Mouse (Mus musculus) mature B cell (primary cell): ENCODE data around the gene Tatdn3.
"Not testable (repeated sequence)": the region's sequence is repeated elsewhere in the genome, so short reads cannot be mapped to it uniquely, and the experiment has no call there.

ENCODE experiments used
- in situ Hi-C: fragments of 300-500 bp; cut with MboI; formaldehyde crosslinking; loops from 2 replicates; pipeline ENCODE4 v1.14.3; 2019

Gene Tatdn3

GRCm38 (mm10) chr1:191035649-191036048 lies 27.1 kb downstream of the Tatdn3 start:
- in situ Hi-C loops, result no loop called here

DNA sequence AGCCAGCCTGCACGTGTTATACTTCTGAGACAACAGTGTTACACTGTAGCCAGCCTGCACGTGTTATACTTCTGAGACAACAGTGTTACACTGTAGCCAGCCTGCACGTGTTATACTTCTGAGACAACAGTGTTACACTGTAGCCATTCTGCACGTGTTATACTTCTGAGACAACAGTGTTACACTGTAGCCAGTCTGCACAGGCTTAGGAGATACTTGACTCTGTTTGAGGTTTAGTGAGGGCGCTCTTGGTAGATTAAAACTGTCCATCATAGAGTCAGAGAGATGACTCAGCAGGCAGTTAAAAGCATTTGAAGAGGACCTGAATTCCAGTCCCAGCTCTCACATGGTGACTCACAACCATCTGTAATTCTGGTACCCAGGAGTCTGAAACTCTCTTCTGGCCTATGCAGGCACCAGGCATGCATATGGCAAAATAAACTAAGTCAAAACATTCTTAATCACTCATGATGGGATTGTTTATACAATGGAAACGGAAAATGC lies 31.8 kb downstream of the Tatdn3 start:
- in situ Hi-C loops, result not testable (repeated sequence)

GRCm38 (mm10) chr1:191030182-191030581 lies 32.5 kb downstream of the Tatdn3 start:
- in situ Hi-C loops, result no loop called here

DNA sequence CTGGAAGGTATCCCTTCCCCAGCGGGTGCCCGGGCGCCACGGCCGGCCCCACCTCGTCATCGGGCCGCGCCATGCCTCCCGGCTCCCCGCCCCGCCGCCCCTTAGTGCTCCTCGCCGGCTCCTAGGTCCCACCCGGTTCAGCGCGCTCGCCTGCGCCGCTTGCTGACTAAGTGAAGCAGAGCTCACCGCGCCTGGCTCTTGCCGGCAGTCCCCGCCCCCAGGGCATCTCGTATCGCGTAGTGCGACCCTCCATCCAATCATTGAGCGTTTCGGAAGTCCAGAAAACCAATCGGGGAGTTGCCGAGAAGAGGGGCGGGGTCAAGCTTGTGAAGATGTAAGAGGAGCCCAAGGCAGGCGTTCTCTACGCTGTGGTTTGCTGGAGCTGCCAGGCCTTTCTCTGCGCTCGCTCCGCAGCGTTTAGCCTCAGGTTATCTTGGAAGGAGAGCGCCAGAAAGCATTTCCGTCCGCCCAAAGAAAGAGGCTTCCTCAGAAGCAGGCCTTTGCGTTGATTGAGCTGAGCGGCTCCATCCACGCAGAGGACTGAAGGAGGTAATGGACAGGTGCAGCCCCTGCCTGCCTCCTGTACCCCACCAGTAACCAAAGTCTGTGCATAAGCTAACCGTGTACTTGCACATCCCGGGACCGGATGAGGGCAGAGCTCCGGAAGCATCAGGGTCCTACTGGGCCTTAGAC lies 36.6 kb downstream of the Tatdn3 start, which contains the start of gene Flvcr1:
TSS of gene Flvcr1 (minus strand) at position 138 of the 693 bp plus-strand sequence.
- in situ Hi-C loops, result no loop called here

DNA sequence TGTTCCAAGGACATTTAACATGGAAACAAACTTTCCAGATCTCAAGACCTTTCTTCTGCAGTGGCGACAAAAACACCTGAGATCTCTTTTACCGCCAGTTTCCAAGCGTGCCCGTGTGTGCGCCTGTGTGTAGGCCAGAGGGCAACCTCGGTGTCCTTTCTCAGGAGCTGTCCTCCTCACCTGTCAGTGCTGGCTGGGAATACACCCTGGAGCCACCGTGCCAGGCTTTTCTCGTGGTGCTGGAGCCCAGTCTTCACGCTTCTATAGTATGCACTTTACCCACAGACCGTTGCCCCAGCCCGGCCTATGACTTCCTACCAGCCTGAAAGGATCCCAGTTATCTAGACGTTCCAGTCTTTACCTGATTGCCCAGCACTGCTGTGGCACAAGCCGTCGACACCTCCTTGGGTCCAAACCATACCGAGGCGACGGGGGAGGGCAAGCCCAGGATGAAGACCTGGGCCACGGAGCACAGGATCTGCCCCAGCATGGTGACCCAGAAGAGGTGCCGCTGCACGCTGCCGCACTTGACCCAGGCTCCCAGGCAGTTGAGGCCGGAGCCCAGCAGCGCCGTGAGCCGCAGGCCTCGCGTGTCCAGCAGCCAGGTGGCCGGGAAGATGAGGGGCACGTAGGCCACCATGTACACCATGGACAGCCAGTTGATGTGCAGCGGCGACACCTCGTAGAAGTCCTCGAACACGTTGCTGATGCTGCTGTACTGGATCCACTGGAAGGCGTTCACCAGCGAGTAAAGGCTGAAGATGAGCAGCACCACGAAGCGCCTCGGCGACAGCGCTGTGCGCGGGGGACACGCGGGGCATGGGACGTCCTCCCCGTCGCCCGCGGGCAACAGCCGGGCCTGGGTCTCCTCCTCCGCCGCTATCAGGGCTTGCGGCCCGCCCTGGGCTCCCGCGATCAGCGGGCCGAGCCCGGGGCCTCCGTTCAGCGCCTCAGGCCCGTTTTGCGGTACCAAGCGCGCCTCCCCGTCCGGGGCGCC lies 37.4 kb downstream of the Tatdn3 start:
- in situ Hi-C loops, result no loop called here

DNA sequence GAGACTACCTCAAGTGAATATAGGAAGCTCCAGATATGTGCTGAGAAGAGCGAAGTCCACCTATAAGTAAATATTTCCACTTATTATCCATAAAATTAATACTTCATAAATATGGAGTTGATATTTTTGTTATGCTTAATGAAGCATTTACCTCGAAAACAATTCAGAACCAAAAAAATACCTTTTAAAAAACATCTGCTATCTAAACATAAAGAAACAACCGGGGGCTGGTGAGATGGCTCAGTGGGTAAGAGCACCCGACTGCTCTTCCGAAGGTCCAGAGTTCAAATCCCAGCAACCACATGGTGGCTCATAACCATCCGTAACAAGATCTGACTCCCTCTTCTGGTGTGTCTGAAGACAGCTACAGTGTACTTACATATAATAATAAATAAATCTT lies 38.9 kb downstream of the Tatdn3 start:
- in situ Hi-C loops, result not testable (repeated sequence)

DNA sequence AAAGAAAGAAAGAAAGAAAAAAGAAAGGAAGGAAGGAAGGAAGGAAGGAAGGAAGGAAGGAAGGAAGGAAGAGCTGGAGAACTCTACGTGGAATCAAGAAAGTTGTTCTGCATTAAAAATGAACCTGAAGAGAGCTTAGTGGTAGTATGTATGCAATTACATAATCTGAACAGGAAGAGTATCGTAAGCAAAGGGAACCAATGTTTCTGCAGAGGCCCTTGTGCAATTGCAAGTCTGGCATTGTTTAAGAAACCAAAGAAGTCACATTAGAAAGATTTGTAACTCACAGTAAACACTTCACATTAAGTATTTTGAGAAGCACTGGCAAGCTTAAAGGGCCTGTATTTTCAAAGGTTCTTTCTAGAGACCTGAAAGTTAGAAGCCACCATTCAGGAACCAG lies 39.6 kb downstream of the Tatdn3 start:
- in situ Hi-C loops, result no loop called here

DNA sequence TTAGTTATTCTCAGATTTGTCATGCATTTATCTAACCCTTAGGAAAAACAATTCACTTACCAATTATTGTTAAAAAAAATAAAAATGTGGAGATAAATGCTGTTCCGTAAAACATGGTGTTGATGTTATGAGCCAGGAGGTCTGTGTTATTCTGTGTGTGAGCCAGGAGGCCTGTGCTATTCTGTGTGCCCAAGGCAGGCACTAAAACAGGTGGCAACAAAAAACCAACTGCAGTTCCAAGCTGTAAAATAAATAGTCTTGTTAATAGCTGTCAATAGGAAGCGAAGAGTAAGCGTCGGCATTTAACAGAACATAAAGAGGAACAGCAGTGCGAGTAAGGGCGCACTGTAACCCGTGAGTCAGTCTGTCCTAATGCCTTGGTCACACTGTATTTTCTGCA lies 41.7 kb downstream of the Tatdn3 start:
- in situ Hi-C loops, result no loop called here

GRCm38 (mm10) chr1:191020217-191020924 lies 42.4 kb downstream of the Tatdn3 start:
- in situ Hi-C loops, result no loop called here

GRCm38 (mm10) chr1:191019803-191020202 lies 42.9 kb downstream of the Tatdn3 start:
- in situ Hi-C loops, result no loop called here

DNA sequence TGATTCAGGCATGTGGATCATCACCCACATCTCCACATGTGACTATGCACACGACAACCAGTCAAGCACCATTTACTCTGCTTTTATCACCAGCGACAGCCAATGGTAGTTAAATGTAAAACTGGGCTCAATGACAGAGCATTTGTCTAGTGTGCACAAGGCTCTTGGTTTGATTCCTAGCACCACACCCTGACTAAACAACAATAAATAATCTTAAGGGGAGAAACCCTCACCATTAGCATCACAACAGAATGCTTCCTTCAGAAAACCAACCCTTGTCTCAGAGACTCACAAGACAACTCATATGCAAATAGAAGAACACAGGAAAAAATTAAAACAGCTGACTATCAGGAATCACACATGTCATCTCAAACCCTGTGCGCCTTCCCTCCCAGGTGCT lies 48.5 kb downstream of the Tatdn3 start:
- in situ Hi-C loops, result no loop called here

GRCm38 (mm10) chr1:191008707-191009106 lies 54.0 kb downstream of the Tatdn3 start:
- in situ Hi-C loops, result no loop called here

- in situ Hi-C loops, result no loop called here
These were observed 60.5 kb downstream of the Tatdn3 start for GRCm38 (mm10) chr1:191002201-191002600.

DNA sequence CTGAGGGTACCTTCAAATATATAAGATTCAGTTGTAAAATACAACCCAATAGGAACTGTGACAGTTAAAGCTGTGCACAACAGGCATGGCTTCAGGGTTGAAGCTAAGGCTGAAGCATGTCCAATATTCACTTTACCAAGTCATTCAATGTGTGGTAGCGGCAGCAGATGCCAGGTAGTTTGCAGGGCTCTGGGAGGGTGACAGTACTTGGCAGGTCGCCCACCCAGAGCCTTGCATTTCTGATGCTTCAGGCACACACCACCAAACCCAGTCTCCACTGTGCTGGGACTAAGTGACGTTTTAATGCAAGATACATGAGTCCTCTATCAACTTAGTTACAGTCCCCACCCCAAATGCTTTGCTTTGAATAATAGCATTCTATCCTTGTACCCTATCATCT lies 62.0 kb downstream of the Tatdn3 start:
- in situ Hi-C loops, result no loop called here

- in situ Hi-C loops, result no loop called here
These were observed 64.7 kb downstream of the Tatdn3 start for GRCm38 (mm10) chr1:190998027-190998426.

GRCm38 (mm10) chr1:190996346-190996877 lies 66.3 kb downstream of the Tatdn3 start:
- in situ Hi-C loops, result no loop called here
